Mouse (Mus musculus) left cerebral cortex, postnatal 10 days (tissue): ENCODE results near the gene Wasf2. TPM values are rescaled to one million over a fixed set of nuclear protein-coding genes. Genes with fewer than 3 reads are reported as not detected.

ENCODE experiments used
- DNase-seq, 2 experiments: peaks; one replicate each; pipeline ENCODE4 v3.0.0; 2021 to 2022; ENCODE audit warnings: low spot score in 2 of 2, mixed read lengths in 1 of 2; ENCODE audit errors: extremely low spot score in 1 of 2
- intact Hi-C: fragments of 180-260 bp; cut with DNase I; formaldehyde crosslinking; loops from one replicate; pipeline ENCODE4 v1.15.1; 2025
- total RNA-seq, 2 experiments: library from RNA; stranded (reverse); gene quantifications; 2 replicates each; pipeline ENCODE4 v1.2.3; 2021

The Wasf2 gene
- 10 to 100 TPM; 23.9 to 38.5 TPM for total RNA-seq

DNA sequence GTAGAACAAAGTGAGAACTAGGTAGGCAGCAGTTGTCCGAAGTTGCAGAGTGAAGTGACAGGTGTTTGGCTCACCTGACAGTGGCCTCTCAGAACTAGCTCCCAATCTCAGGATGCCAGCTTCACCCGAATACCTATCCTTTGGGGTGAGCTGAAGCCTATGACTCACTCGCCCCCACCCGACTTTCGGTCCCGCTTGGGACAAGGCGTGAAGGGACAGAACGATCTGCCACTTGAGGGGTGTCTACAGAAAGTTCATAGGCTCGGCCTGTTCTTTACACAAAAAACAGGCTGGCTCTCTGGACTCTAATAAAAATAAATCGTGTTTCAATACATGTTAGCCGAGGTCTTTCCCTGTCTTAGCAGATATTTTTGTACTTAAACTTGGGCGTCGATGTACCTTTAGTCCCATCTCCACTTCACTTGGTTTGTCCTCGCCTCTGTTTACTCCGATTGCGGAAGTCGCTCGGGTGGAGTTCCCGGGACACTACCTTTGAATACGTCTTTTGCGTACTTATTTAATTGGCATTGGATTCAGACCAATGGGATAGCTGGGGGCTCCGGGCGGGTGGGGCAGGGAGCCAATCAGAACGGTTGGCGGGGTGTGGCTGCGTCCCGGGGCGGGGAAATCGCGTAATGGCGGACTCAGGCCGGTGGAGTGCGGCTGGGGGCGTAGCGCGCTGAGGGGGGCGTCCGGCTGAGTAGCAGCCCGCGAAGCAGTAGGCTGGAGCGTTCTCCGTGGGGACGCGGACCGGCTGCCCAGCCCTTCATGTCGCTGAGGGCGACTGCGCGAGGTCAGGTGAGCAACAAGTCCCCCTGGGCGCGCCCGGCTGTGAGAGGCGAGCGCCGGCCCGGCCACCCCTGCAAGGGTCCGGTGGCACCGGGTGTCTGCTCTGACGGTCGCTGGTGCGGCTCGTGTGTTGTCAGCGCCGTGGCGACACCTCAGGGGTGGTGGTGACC, at the start of gene Wasf2:
Gene Wasf2 (plus strand): TSS at position 575 of the 959 bp plus-strand sequence.
- peak; percentile 88 to 95 for DNase-seq
- intact Hi-C loops = loop anchor here (5.0 kb wide), 1 partner anchor 37 kb away; no protein-coding TSS in a partner anchor

DNA sequence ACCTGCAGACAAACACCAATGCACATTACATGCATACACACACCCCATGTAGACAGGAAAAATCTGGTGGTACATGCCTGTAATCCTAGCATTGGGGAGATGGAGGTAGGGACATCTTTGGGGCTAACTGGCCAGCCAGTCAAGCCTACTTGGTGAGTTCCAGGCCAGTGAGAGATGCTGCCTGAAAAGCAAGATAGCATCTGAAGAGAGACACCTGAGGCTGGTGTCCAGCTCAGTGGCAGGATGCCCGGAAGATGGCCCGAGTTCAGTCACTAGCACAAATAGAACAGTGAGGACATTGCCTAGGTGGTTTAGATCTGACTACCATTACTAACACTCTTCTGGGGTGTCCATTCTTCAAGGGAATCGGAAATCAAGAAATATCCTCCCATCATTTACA, 49.4 kb upstream of the Wasf2 start:
- intact Hi-C loops = no loop called here
- DNase-seq = no peak

DNA sequence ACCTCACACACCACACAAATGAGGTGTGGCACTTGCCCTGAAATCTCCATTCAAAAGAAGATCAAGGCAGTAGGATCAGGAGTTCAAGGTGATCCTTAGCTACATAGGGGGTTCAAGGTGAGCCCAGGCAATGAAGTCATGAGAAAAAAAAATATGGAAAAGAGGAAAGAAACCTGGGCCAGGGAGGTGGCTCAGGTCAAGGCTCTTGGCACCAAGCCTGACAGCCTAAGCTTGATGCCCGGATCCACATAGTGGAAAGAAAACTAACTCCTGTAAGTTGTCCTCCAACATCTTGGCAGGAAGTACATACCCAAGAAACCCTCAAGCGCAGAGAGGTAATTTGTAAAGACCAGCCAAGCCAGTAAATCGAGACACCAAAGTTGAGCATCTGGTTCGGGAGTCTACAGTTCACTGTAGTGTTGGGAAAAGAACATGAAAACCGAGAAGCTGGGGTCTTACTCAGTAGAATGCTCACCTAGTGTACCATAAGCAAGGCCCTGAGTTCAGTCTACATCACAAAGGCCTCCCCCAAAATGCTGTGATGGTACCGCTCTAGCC, 48.0 kb upstream of the Wasf2 start:
- intact Hi-C loops = no loop called here
- no peak for DNase-seq

DNA sequence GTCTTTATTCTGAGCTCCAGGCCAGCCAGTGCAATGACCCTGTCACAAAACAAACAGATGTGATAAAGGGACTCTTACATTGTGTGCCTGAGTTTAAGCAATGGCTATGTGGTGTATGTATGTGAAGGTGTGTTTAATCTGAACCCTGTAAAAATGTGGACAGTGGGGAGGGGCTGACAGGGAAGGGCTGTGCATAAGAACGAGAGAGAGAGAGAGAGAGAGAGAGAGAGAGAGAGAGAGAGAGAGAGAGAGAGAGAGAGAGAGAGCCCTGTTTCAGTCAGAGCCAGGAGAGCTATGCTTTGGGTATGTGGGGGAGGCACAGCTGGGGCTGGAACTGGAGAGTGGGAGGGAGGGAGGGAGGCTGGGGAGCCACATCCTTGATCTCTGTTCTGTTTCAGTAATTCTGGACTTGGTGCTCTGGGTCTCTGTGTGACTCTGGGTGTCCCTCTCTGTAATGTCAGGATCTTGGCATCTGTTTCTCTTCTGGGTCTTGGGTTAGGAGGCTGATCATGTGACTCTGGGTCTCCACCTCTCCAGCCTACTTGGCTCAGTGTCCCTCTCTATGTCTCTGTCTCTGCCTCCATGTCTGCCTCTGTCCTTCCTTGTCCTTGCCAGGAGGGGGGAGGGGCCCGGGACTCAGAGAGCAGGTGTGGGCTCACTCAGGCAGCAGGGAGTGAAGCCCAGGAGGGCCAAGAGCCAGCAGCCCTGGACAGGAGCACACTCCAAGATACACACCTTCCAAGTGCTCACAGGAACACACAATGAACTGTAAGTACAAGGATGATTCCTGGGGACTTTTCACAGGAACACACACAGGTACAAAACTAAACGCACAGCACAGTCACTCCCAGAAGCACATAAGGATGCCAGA, 46.1 kb upstream of the Wasf2 start:
- intact Hi-C loops = no loop called here
- DNase-seq = peak in 1 of 2 experiments; percentile 76

DNA sequence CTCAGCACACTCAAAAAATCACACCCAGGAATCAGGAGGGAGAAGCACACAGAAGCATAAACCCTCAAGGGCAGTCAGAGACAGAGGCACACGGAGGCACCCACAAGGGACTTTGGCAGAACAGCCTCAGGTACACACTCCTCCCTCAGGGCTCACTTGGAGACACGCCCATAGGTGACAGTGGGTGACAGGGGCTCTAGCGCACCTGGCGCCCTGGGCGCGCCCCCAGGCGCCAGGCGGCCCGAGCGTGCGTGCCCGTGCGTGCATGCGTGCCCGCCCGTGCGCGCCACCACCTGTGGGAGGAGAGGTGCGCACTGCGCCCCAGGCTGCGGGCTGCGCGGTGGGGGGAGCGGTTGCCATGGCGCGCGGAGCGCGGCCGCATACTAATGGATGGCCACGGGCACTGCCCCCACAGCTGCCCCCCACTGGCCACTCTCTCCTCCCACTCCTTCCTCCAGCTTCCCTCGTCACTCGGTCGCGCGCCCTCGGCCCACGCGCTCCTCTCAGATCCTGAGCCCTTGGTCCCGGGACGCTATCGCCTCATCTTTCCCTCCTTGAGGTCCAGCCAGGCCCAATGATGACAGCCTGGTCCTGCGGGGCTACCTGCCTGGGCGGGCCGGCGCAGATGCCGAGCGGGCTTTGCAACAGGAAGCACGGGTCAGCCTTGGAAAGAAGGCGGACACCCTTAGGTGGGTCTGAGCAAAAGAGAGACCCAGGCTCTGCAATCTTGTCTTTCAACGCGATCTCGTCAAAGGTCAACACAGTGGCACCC, 45.1 kb upstream of the Wasf2 start:
- peak in 1 of 2 experiments; percentile 82 for DNase-seq

DNA sequence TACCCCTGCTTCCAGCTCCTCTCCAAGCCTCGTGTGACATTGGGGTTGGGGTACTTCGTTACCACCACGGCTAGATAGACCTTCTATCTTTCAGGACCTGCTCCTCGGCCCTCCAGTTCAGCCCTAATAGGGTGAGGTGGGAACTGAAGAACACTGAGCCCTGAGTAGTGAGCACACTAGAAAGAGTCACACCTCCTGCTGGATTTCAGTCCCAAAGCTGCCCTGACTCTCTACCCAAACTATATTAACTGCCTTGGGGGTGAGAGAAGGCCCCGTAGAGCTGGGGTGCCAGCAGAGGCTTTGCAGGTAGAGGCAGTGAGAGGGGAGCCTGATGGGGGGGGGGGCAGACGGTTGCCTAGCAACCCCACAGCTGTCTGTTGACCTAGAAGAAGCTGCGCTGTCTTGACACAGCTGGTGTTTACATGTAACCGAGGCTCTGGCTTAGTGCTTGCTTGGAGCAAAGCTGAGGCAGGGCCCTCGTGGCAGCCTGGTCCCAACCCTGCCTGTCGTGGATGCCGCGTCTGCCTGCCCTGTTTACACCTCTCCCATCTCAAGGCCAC, 44.4 kb upstream of the Wasf2 start:
- intact Hi-C loops = no loop called here

More for the DNA sequence above, 45.1 kb upstream of the Wasf2 start:
- intact Hi-C loops = no loop called here

DNA sequence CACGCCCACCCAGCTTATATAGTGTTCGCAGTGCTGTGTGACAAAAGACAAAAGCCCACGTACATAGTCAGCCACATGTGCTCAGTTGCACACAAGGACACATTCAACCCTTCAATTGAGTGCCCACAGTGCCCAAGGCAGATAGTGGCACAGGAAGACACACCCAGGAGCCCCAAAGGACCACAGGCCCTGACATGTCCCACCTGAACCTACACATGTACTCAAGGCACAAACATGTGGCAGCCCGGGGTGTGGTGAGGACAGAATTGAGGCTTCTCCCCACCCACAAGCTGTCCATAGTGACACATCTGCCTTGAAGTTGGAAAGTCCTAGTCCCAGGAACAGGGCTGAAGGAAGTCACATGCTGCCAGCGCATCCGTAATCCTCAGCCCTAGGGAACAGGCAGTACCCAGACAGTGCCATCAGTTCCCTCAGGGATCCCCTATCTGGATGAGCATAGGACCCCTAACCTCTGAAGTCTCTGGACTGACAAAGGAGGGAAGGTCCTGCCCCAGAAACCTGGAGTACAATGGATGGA, 43.1 kb upstream of the Wasf2 start:
- intact Hi-C loops = no loop called here

More for the DNA sequence above, 44.4 kb upstream of the Wasf2 start:
- DNase-seq = peak in 1 of 2 experiments; percentile 57

DNA sequence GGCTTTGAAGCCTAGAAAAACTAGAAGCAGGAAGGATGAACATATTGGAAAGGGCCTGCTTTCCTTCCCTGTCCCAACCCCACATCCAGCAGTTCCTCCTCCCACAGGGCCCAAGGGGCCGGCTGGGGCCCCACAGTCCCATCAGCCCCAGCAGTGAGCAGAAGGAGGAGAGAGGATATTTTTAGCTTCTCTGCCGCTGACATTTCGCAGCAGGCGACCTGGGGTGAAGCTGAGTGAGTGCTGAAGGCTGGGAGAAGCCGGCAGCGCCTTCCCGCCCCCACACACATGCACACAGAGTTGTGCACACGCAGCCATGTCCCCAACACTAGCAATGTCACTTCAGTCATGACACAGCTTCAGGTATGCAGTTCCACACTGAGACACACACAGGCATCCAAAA, 42.5 kb upstream of the Wasf2 start:
- intact Hi-C loops = no loop called here
- peak in 1 of 2 experiments; percentile 78 for DNase-seq

More for the DNA sequence above, 43.1 kb upstream of the Wasf2 start:
- DNase-seq = no peak

DNA sequence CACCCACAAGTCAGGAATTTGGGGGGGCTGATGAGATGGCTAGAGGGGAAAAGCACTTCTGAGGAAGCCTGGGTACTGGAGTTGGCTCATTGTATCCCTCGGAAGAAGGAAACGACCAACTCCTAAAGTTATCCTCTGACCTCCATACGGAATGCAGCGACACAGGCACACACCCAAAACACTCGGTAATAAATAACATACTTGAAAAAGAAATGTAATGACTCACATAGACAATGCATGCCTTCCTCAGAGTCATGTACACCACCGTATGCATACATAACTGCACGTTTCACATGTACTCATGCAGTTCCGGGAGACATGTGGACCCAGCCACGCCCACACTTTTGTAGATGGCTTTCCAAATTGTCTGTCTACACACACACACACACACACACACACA, 41.0 kb upstream of the Wasf2 start:
- intact Hi-C loops = no loop called here
- DNase-seq = no peak

DNA sequence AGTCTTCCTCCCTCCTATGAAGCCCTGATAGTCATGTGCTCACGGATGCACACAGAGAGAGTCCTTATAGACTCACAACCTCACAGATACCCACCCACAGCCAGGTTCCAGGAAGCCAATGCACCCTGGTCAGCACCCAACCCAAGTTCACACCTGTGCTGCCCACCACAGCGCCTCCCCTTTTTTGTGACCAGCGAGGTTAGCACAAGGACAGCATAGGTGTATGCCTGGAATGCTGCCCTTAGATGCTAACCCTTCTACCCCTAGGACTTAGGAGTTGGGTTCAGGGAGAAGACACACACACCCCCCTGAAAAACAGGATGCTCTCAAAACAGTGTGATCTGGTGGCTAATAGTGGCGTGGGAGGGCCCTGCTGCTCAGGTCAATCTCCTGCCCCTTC, 40.5 kb upstream of the Wasf2 start:
- DNase-seq = no peak
- intact Hi-C loops = loop anchor here (5.0 kb wide), 1 partner anchor 107 kb away; no protein-coding TSS in a partner anchor

DNA sequence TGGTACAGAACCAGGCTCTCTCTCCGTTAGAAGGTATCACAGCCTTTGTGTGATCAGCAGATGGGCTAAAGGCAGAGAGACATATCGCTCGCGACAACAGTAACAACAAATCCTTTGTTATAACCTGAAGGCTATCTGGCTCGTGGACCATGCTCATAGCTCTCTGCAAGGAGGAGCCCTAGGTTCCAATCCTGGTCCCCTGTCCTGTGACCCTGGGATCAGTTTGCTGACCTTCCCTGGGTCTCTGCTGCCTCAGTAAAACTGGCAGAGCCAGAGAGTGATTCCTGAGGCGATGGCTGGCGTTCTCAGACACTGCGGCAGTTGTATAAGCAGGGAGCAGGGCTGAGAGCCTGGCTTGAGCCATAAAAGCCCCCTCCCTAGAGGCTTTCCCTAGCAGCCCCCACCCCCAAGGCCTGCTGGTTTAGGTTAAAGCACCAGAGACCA, 40.0 kb upstream of the Wasf2 start:
- intact Hi-C loops = loop anchor here (5.0 kb wide), 1 partner anchor 107 kb away; no protein-coding TSS in a partner anchor
- DNase-seq = no peak

DNA sequence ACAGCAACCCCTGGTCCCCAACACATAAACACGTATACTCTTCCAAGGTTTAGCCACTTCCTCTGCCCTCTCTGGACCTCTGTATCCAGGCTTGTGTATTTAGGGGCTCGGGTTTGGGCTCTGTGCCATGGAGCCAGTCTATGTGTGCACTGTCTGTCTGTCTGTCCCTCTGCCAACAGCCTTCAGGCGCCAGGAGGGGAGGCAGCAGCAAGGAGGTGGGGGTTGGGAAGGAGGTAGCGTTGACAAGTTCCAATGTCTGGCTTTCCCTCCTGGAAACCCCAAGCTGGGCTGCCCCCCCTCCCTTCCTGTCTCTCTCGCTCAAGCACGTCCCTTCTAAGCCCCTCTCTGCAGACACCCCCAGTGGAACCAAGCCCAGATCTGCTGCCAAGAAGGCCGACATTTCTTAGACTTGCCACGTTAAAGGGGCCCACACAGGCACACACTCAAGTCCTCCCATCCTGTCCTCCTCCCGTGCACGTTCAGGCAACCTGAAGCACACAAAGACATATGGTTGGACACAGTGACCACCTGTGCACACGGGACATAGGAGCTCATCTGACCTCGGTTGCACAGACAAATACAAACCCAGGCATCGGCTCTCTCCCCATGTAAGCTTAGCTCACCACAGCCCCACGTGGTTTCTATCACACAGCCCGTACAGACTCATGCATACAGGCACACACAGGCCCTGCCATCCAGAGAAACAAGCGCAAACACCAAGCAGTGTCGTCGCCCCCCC, 39.4 kb upstream of the Wasf2 start:
- intact Hi-C loops = loop anchor here (5.0 kb wide), 1 partner anchor 106 kb away; no protein-coding TSS in a partner anchor
- DNase-seq = peak; percentile 72 to 86

DNA sequence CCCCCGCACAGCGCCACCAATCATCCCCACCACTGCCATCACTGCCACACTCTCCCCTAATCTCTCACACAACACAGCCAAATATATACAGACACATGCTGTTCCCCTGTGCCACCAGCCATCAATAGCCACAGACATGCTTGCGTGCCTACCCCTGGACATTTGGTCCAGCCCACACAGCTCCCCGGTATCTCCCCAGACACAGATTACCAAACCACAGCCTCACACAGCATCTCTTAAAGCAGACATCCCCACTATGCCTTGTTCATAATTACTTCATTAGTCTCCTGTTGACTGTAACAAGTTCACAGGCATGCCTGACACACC, 38.9 kb upstream of the Wasf2 start:
- no peak for DNase-seq
- intact Hi-C loops = loop anchor here (5.0 kb wide), 1 partner anchor 106 kb away; no protein-coding TSS in a partner anchor

DNA sequence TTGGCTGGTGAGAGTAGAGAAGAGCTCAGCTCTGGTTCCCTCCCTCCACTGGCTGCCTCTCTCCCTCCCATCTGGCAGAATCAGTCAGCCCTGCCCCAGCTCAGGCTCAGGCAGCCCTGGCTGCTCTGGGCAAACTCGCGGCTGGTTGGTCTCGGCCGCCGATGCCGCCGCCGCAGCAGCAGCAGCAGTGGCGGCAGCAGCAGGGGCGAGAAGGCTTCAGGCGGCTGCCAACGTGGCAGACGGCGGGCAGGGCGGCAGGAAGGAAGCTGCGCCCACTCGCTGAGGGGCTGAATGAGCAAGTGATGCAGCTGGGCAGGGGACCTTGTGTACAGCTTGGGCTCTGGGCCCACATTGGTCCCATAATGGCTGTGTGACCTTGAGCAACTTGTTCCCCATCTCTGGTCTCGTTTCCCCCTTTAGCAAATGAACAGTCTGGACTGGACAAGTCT, 37.8 kb upstream of the Wasf2 start:
- peak in 1 of 2 experiments; percentile 77 for DNase-seq
- intact Hi-C loops = loop anchor here (5.0 kb wide), 1 partner anchor 105 kb away; no protein-coding TSS in a partner anchor

DNA sequence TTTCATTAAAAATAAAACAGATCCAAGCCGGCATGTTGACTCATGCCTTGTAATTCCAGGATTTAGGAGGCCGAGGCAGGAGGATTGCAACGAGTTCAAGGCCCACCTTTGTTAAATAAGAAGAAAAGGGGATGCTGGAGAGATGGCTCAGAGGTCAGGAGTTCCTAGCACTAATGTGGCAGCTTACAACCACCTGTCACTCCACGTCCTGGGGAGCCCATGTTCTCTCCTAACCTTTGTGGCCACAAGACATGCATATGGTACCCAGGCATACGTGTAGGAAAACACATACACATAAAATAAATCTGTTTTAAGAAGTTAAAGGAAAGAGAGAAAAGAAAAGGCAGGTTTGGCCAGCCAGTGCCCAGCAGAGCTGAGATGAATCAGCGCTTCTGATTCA, 37.2 kb upstream of the Wasf2 start:
- intact Hi-C loops = loop anchor here (5.0 kb wide), 1 partner anchor 104 kb away; no protein-coding TSS in a partner anchor
- DNase-seq = no peak

DNA sequence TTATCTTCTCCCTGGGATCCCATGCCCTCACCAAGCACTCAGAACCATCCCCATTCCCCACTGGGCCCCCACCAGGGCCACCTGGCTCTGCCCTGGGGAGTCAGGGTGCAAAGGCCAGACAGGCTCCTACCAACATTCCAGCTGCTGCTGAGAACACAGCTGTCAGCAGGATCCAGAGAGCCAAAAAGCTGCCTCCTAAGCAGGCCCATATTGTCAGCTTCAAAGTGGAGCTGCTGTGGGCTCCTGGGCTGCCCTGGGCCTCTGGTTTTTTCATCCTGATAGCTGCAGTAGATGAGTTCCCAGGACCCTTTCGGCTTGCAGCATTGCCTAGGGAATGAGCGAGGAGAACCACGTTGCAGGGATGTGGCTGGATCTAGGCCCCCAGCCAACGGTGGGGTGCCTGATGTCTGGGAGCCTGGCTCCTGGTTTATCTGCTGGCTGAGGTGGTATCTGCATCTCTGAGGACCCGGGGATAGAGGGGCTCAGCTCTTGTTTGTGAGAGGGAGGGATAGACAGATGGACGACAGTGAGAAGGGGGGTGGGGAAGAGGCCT, 36.7 kb upstream of the Wasf2 start:
- no peak for DNase-seq

More for the DNA sequence above, 36.7 kb upstream of the Wasf2 start:
- intact Hi-C loops = loop anchor here (5.0 kb wide), 1 partner anchor 104 kb away; no protein-coding TSS in a partner anchor
